Mouse (Mus musculus): ENCODE results near the gene Gm9817. TPM values are rescaled to one million over a fixed set of nuclear protein-coding genes. Genes with fewer than 3 reads are reported as not detected.

Gm9817 gene
- polyA plus RNA-seq (2014; fragmentation: Illumina TruSeq; extraction: RNeasy Lipid Tissue Mini Kit (QIAGEN cat#74804); ENCODE audit: low read depth, low replicate concordance), result 0.31 TPM

DNA sequence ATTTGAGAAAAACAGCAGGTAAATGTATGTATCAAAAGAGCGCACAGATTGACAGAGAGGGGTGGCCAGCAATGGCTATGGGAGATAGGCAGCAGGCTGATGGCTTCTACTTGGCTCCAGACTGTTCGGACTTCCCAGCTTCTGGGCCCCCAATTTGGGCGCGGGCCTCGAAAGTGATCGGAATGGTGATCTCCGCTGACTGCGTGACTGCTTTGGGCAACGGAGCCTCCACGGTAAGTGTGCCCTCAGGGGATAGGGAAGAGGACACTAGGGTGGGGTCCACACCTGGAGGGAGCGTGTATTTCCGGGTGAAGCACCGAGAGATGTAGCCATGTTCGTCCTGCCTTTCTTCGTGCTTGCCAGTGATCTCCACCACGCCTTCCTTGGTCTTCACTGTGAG lies at the start of gene Gm9817:
TSS of gene Gm9817 (plus strand) at position 301 of the 400 bp plus-strand sequence.

Other genes starting within 250 kb of the Gm9817 start
- 15.4 TPM for gene Dtnbp1, start 76.5 kb upstream of the Gm9817 start, polyA plus RNA-seq (2014; fragmentation: Illumina TruSeq; extraction: RNeasy Lipid Tissue Mini Kit (QIAGEN cat#74804); ENCODE audit: low read depth, low replicate concordance)